Mouse (Mus musculus): ENCODE data around the gene Tbc1d9b. TPM values are rescaled to one million over a fixed set of nuclear protein-coding genes. Genes with fewer than 3 reads are reported as not detected.

Gene Tbc1d9b
- polyA plus RNA-seq (2012; fragmentation: generic; extraction: Trizol), result 26.4 TPM
- long read RNA-seq, experiment 1, full-length matches to known transcripts, result 4 of 22 reads
- long read RNA-seq, experiment 1, partial matches to known transcripts, result 11 of 22 reads
- long read RNA-seq, experiment 1, other reads (novel, unspliced or antisense), result 7 of 22 reads
- long read RNA-seq, experiment 2, full-length matches to known transcripts, result 211 of 358 reads
- long read RNA-seq, experiment 2, partial matches to known transcripts, result 38 of 358 reads
- long read RNA-seq, experiment 2, other reads (novel, unspliced or antisense), result 109 of 358 reads

- no peak for TF ChIP-seq MYOD1 (IDR thresholded peaks at IDR 0.05; ENCODE audit: control insufficient read depth, insufficient read length, low read depth)
- TF ChIP-seq MAX (IDR thresholded peaks at IDR 0.05), result peak; percentile 20
- no peak for TF ChIP-seq CEBPB (IDR thresholded peaks at IDR 0.05; ENCODE audit: low read depth)
- no peak for TF ChIP-seq MYOG (IDR thresholded peaks at IDR 0.05; ENCODE audit: control insufficient read depth, extremely low read depth, insufficient read length)
- TF ChIP-seq FOSL1 (IDR thresholded peaks at IDR 0.05; ENCODE audit: insufficient read depth, low read length, poor library complexity, severe bottlenecking), result no peak
- no peak for TF ChIP-seq USF1 (IDR thresholded peaks at IDR 0.05; ENCODE audit: low read depth)
- peak; percentile 99 for TF ChIP-seq CTCF (IDR thresholded peaks at IDR 0.05; ENCODE audit: control insufficient read depth, insufficient read depth, insufficient read length)
- H3K4me3 ChIP-seq (ENCODE audit: insufficient read depth, poor library complexity, severe bottlenecking), result peak within 1 kb of the TSS; percentile 84
- H3K27me3 ChIP-seq (ENCODE audit: control insufficient read depth, insufficient read depth, insufficient read length), result peaks cover 3% of the 10 kb centered on the region
- peaks cover 15% of the 10 kb centered on the region for H3K79me2 ChIP-seq (ENCODE audit: control insufficient read depth, insufficient read depth)
- peak within 1 kb of the TSS; percentile 100 for H3ac ChIP-seq (ENCODE audit: control insufficient read depth, insufficient read length, low read depth)
- H3K36me3 ChIP-seq (ENCODE audit: control insufficient read depth, insufficient read depth), result peaks cover 3% of the 10 kb centered on the region
- H3K79me3 ChIP-seq (ENCODE audit: low read depth), result peaks cover 4% of the 10 kb centered on the region
Measured at GRCm38 (mm10) chr11:50130811-50131766, at the start of gene Tbc1d9b. Gene Tbc1d9b, plus strand, starts transcription at chr11:50131396.

- Histone ChIP-seq H3K79me3 (ENCODE audit: low read depth) (no peaks in the 10 kb centered on the region), H3K4me3 (ENCODE audit: insufficient read depth, poor library complexity, severe bottlenecking) (no peak overlapping the region), H3K27me3 (ENCODE audit: control insufficient read depth, insufficient read depth, insufficient read length) (peaks cover 37% of the 10 kb centered on the region), H3K79me2 (ENCODE audit: control insufficient read depth, insufficient read depth) (no peaks in the 10 kb centered on the region), H3ac (ENCODE audit: control insufficient read depth, insufficient read length, low read depth) (no peak overlapping the region), H3K36me3 (ENCODE audit: control insufficient read depth, insufficient read depth) (no peaks in the 10 kb centered on the region)
- no peak for TF ChIP-seq CEBPB (IDR thresholded peaks at IDR 0.05; ENCODE audit: low read depth)
- no peak for TF ChIP-seq MYOD1 (IDR thresholded peaks at IDR 0.05; ENCODE audit: control insufficient read depth, insufficient read length, low read depth)
- no peak for TF ChIP-seq USF1 (IDR thresholded peaks at IDR 0.05; ENCODE audit: low read depth)
- no peak for TF ChIP-seq FOSL1 (IDR thresholded peaks at IDR 0.05; ENCODE audit: insufficient read depth, low read length, poor library complexity, severe bottlenecking)
- TF ChIP-seq MAX (IDR thresholded peaks at IDR 0.05), result no peak
- no peak for TF ChIP-seq CTCF (IDR thresholded peaks at IDR 0.05; ENCODE audit: control insufficient read depth, insufficient read depth, insufficient read length)
- no peak for TF ChIP-seq MYOG (IDR thresholded peaks at IDR 0.05; ENCODE audit: control insufficient read depth, extremely low read depth, insufficient read length)
Measured at GRCm38 (mm10) chr11:50086211-50086610, 45.0 kb upstream of the Tbc1d9b start.

GRCm38 (mm10) chr11:50089840-50090239 is 41.4 kb upstream of the Tbc1d9b start:
- no peaks in the 10 kb centered on the region for H3K36me3 ChIP-seq (ENCODE audit: control insufficient read depth, insufficient read depth)
- no peak overlapping the region for H3ac ChIP-seq (ENCODE audit: control insufficient read depth, insufficient read length, low read depth)
- peaks cover 49% of the 10 kb centered on the region for H3K27me3 ChIP-seq (ENCODE audit: control insufficient read depth, insufficient read depth, insufficient read length)
- H3K79me3 ChIP-seq (ENCODE audit: low read depth), result no peaks in the 10 kb centered on the region
- H3K4me3 ChIP-seq (ENCODE audit: insufficient read depth, poor library complexity, severe bottlenecking), result no peak overlapping the region
- TF ChIP-seq MAX (IDR thresholded peaks at IDR 0.05), result no peak
- TF ChIP-seq CEBPB (IDR thresholded peaks at IDR 0.05; ENCODE audit: low read depth), result no peak
- no peak for TF ChIP-seq USF1 (IDR thresholded peaks at IDR 0.05; ENCODE audit: low read depth)
- TF ChIP-seq MYOG (IDR thresholded peaks at IDR 0.05; ENCODE audit: control insufficient read depth, extremely low read depth, insufficient read length), result no peak
- no peak for TF ChIP-seq MYOD1 (IDR thresholded peaks at IDR 0.05; ENCODE audit: control insufficient read depth, insufficient read length, low read depth)
- TF ChIP-seq FOSL1 (IDR thresholded peaks at IDR 0.05; ENCODE audit: insufficient read depth, low read length, poor library complexity, severe bottlenecking), result no peak
- TF ChIP-seq CTCF (IDR thresholded peaks at IDR 0.05; ENCODE audit: control insufficient read depth, insufficient read depth, insufficient read length), result no peak
- no peaks in the 10 kb centered on the region for H3K79me2 ChIP-seq (ENCODE audit: control insufficient read depth, insufficient read depth)

- no peak overlapping the region for H3K4me3 ChIP-seq (ENCODE audit: insufficient read depth, poor library complexity, severe bottlenecking)
- H3K36me3 ChIP-seq (ENCODE audit: control insufficient read depth, insufficient read depth), result no peaks in the 10 kb centered on the region
- no peaks in the 10 kb centered on the region for H3K79me3 ChIP-seq (ENCODE audit: low read depth)
- no peaks in the 10 kb centered on the region for H3K79me2 ChIP-seq (ENCODE audit: control insufficient read depth, insufficient read depth)
- TF ChIP-seq MAX (IDR thresholded peaks at IDR 0.05) (no peak), CTCF (IDR thresholded peaks at IDR 0.05; ENCODE audit: control insufficient read depth, insufficient read depth, insufficient read length) (no peak), MYOG (IDR thresholded peaks at IDR 0.05; ENCODE audit: control insufficient read depth, extremely low read depth, insufficient read length) (no peak), MYOD1 (IDR thresholded peaks at IDR 0.05; ENCODE audit: control insufficient read depth, insufficient read length, low read depth) (no peak), FOSL1 (IDR thresholded peaks at IDR 0.05; ENCODE audit: insufficient read depth, low read length, poor library complexity, severe bottlenecking) (no peak), USF1 (IDR thresholded peaks at IDR 0.05; ENCODE audit: low read depth) (no peak), CEBPB (IDR thresholded peaks at IDR 0.05; ENCODE audit: low read depth) (no peak)
- peaks cover 56% of the 10 kb centered on the region for H3K27me3 ChIP-seq (ENCODE audit: control insufficient read depth, insufficient read depth, insufficient read length)
- no peak overlapping the region for H3ac ChIP-seq (ENCODE audit: control insufficient read depth, insufficient read length, low read depth)
Measured at GRCm38 (mm10) chr11:50090982-50091675, 40.1 kb upstream of the Tbc1d9b start.

GRCm38 (mm10) chr11:50091681-50092080 is 39.5 kb upstream of the Tbc1d9b start:
- Histone ChIP-seq H3K36me3 (ENCODE audit: control insufficient read depth, insufficient read depth) (no peaks in the 10 kb centered on the region), H3K4me3 (ENCODE audit: insufficient read depth, poor library complexity, severe bottlenecking) (no peak overlapping the region), H3K79me2 (ENCODE audit: control insufficient read depth, insufficient read depth) (no peaks in the 10 kb centered on the region), H3ac (ENCODE audit: control insufficient read depth, insufficient read length, low read depth) (no peak overlapping the region), H3K79me3 (ENCODE audit: low read depth) (no peaks in the 10 kb centered on the region), H3K27me3 (ENCODE audit: control insufficient read depth, insufficient read depth, insufficient read length) (peaks cover 57% of the 10 kb centered on the region)
- TF ChIP-seq MAX (IDR thresholded peaks at IDR 0.05), result no peak
- TF ChIP-seq USF1 (IDR thresholded peaks at IDR 0.05; ENCODE audit: low read depth), result no peak
- TF ChIP-seq MYOG (IDR thresholded peaks at IDR 0.05; ENCODE audit: control insufficient read depth, extremely low read depth, insufficient read length), result no peak
- no peak for TF ChIP-seq FOSL1 (IDR thresholded peaks at IDR 0.05; ENCODE audit: insufficient read depth, low read length, poor library complexity, severe bottlenecking)
- TF ChIP-seq MYOD1 (IDR thresholded peaks at IDR 0.05; ENCODE audit: control insufficient read depth, insufficient read length, low read depth), result no peak
- TF ChIP-seq CEBPB (IDR thresholded peaks at IDR 0.05; ENCODE audit: low read depth), result no peak
- no peak for TF ChIP-seq CTCF (IDR thresholded peaks at IDR 0.05; ENCODE audit: control insufficient read depth, insufficient read depth, insufficient read length)
